Mouse (Mus musculus) embryonic fibroblast, embryonic 13.5 days (primary cell): ENCODE data around the gene Stx18. TPM values are rescaled to one million over a fixed set of nuclear protein-coding genes. Genes with fewer than 3 reads are reported as not detected.

Source experiments
- H3K27ac ChIP-seq: 2 replicates; pipeline ENCODE4 v1.5.1; 2012; ENCODE audit warnings: low read length, control low read depth, inconsistent platforms; ENCODE audit not compliant: insufficient read depth
- H3K4me1 ChIP-seq: 2 replicates; pipeline ENCODE4 v1.6.1; 2011; ENCODE audit warnings: low read length; ENCODE audit not compliant: control insufficient read depth, insufficient read depth
- H3K4me3 ChIP-seq: 2 replicates; pipeline ENCODE4 v1.5.1; 2011; ENCODE audit warnings: mild to moderate bottlenecking, control low read depth, low read length; ENCODE audit not compliant: insufficient read depth
- CTCF ChIP-seq: IDR thresholded peaks from 2 replicates; pipeline ENCODE4 v1.5.1; 2011; ENCODE audit warnings: mild to moderate bottlenecking, control low read depth, low read length, moderate library complexity, borderline replicate concordance; ENCODE audit not compliant: insufficient read depth
- POLR2A ChIP-seq: IDR thresholded peaks from 2 replicates; pipeline ENCODE4 v1.6.1; 2011; ENCODE audit warnings: low read depth, mild to moderate bottlenecking, control low read depth, low read length, moderate library complexity
- polyA plus RNA-seq: library from polyadenylated mRNA; stranded (reverse); fragments of >200 nt; gene quantifications from 2 replicates; pipeline ENCODE4 v1.2.4, GENCODE M21; 2011; ENCODE audit warnings: low read depth; ENCODE audit not compliant: missing spikeins, insufficient read length

The Stx18 gene
- polyA plus RNA-seq, 1 experiment = 40.8 TPM

- no peaks in the 10 kb centered on the region for H3K4me1 ChIP-seq
- no peak for TF ChIP-seq POLR2A
- TF ChIP-seq CTCF = no peak
- H3K27ac ChIP-seq = no peak overlapping the region
- no peak overlapping the region for H3K4me3 ChIP-seq
Measured at GRCm38 (mm10) chr5:38091046-38091965, 52.8 kb downstream of the Stx18 start.

DNA sequence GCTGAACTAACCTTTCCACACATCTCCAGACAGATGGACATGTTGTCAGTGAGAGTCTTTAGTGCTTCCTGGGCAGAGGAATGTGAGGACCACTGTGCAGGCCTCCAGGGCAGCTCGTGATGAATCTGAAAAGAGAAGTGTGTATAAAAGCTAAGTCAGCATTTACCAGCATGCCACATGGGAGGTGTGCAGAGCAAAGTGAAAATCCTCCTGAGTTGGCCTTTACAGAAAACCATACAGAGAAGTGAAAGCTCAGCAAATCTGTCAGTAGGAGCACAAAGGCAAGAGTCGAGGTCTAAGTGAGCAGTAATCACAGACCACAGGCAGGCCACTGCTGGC is 53.4 kb downstream of the Stx18 start:
- Histone ChIP-seq H3K4me3 (no peak overlapping the region), H3K4me1 (no peaks in the 10 kb centered on the region), H3K27ac (no peak overlapping the region)
- no peak for TF ChIP-seq CTCF
- TF ChIP-seq POLR2A = no peak

- Histone ChIP-seq H3K27ac (no peak overlapping the region), H3K4me3 (no peak overlapping the region), H3K4me1 (no peaks in the 10 kb centered on the region)
- no peak for TF ChIP-seq POLR2A
- TF ChIP-seq CTCF = no peak
Measured at GRCm38 (mm10) chr5:38094331-38094730, 55.8 kb downstream of the Stx18 start.

DNA sequence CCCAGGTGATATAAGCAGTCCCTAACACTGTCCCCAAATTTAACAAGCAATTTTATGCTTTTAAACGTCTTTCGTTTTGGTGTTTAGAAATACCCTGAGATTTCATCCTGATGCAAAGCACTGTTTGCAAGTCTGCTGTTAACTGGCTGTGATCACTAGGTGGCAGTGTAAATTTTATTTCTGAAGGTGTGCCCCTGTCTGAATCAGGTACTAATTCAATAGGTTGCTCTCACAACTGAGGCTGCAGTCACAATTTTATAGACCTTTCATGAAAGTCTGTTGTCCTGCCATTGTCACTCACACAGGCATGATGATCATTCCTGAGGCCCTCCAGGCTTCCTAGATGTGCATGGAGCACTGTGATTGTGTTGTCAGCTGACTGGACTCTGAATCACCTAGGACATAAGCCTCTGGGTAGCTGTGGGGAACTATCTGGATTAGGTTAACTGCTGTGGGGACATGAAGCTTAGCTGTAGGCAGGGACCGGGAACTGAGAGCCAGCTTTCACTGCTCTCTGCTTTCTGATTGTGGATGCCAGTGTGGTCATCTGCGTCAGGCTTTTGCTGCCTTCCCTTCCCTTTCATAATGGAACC is 59.1 kb downstream of the Stx18 start:
- no peak for TF ChIP-seq CTCF
- TF ChIP-seq POLR2A = no peak
- no peak overlapping the region for H3K4me3 ChIP-seq
- H3K27ac ChIP-seq = no peak overlapping the region
- no peaks in the 10 kb centered on the region for H3K4me1 ChIP-seq

DNA sequence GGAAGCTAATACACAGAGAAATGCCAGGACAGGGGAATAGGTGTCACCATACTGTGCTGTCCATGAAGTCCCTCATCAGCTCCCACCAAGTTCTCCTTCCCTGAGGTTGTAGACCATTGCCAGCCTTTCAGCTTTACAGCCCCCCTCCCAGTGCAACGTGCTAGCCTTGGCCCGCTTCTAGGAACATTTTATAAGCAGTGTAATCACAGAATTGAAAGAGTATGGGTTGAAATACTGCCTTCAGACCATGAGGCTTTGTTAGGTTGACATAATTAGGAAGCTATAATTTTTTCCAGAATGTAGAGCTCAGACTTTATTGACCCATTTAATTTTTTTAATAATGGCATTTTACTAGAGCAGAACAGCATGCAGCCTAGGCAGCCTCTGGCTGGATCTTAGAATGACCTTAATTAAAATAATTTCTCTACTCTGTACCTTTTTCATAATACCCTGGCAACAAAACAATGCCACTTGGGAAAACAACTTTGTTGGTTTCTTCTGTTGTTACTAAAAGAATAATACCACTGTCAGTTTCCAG is 60.7 kb downstream of the Stx18 start:
- no peaks in the 10 kb centered on the region for H3K4me1 ChIP-seq
- H3K4me3 ChIP-seq = no peak overlapping the region
- H3K27ac ChIP-seq = no peak overlapping the region
- TF ChIP-seq POLR2A = no peak
- no peak for TF ChIP-seq CTCF

GRCm38 (mm10) chr5:38102945-38103344 is 64.4 kb downstream of the Stx18 start:
- Histone ChIP-seq H3K4me3 (no peak overlapping the region), H3K27ac (no peak overlapping the region), H3K4me1 (no peaks in the 10 kb centered on the region)
- no peak for TF ChIP-seq POLR2A
- TF ChIP-seq CTCF = no peak

- H3K27ac ChIP-seq = no peak overlapping the region
Measured at GRCm38 (mm10) chr5:38106080-38106697, 67.6 kb downstream of the Stx18 start.

GRCm38 (mm10) chr5:38106807-38107206 is 68.3 kb downstream of the Stx18 start:
- H3K4me1 ChIP-seq = no peaks in the 10 kb centered on the region
- no peak overlapping the region for H3K4me3 ChIP-seq
- no peak overlapping the region for H3K27ac ChIP-seq
- no peak for TF ChIP-seq POLR2A
- no peak for TF ChIP-seq CTCF

More at GRCm38 (mm10) chr5:38106080-38106697, 67.6 kb downstream of the Stx18 start:
- no peaks in the 10 kb centered on the region for H3K4me1 ChIP-seq
- TF ChIP-seq CTCF (no peak), POLR2A (no peak)
- no peak overlapping the region for H3K4me3 ChIP-seq

DNA sequence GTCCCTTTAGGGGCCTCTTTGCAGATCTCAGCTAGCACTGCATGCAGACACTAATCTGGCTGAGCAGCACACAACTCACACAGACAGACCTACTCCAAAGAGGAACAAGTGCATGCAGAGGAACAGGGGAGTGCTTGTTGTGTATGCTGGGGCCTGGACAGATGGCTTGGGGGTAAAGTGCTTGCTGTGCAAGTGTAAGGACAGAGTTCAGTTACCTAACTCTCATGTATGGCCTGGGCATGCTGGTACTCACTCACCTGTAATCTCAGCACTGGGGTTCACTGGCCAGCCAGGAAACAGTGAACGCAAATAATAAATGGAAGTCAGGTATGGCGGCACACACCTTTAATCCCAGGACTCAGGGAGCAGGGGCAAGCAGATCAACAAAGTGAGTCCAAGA is 76.0 kb downstream of the Stx18 start:
- no peak overlapping the region for H3K27ac ChIP-seq
- no peak for TF ChIP-seq POLR2A
- TF ChIP-seq CTCF = no peak
- H3K4me1 ChIP-seq = peaks cover 6% of the 10 kb centered on the region; the same call in 1 of the 2 replicates
- H3K4me3 ChIP-seq = no peak overlapping the region

- H3K4me1 ChIP-seq = peaks cover 6% of the 10 kb centered on the region; the same call in 1 of the 2 replicates
- no peak for TF ChIP-seq CTCF
- no peak for TF ChIP-seq POLR2A
- H3K27ac ChIP-seq = no peak overlapping the region
- no peak overlapping the region for H3K4me3 ChIP-seq
Measured at GRCm38 (mm10) chr5:38117056-38117455, 78.5 kb downstream of the Stx18 start.
